24 mouse cellular contexts compared by ENCODE assay signal in genomic region chrX:168920942-168921341, GRCm38 (mm10).
DNase-seq lines count a peak whose midpoint lies in the region; TF ChIP-seq lines count a peak whose summit lies in the region.
"Had no signal": no experiment of that assay in that cellular context is flagged by ENCODE, and none has a peak within 500 bp of the region (broad histone marks: within the 10 kb centered on the region; RNA-seq: fewer than 3 reads in every experiment).

No protein-coding gene starts in this region.

- 67% methylated on average over 2 of the region's 2 CpGs for WGBS in kidney, adult 2 months
- WGBS in lung, adult 2 months, result 62% methylated on average over 2 of the region's 2 CpGs

- no peaks in the 10 kb centered on the region for H3K4me1 ChIP-seq in kidney, adult 2 months (ENCODE audit: control insufficient read depth, insufficient read depth, low read length)
- no peaks in the 10 kb centered on the region for H3K4me1 ChIP-seq in lung, adult 2 months (ENCODE audit: control insufficient read depth, insufficient read depth, low read length)
- H3K4me1 ChIP-seq: forebrain, embryonic 10.5 days; forebrain, embryonic 13.5 days; heart, embryonic 12.5 days; heart, embryonic 15.5 days; hindbrain, embryonic 10.5 days; hindbrain, embryonic 13.5 days had no signal

- DNase-seq in gastrocnemius, adult 2 months, result no peak
- DNase-seq in gastrocnemius, postnatal 36 days, result no peak
- DNase-seq in kidney, adult 2 months, result peak; percentile 4
- DNase-seq in kidney, adult 18-20 months, result no peak
- DNase-seq in layer of hippocampus, adult 2 months (ENCODE audit: low spot score in 2 of 2), result no peak
- no peak for DNase-seq in layer of hippocampus, postnatal 36 days
- DNase-seq in lung, postnatal 10 days, result peak; percentile 9
- no peak for DNase-seq in lung, adult 2 months
- DNase-seq: adrenal gland, postnatal 10 days; adrenal gland, postnatal 36 days; B cell, adult 2 months; cerebellum, adult 18-20 months; cerebellum, adult 9-10 months; cerebellum, postnatal 14 days; gastrocnemius, postnatal 10 days; heart, adult 11 months had no signal

- no peak for TF ChIP-seq POLR2A in kidney, adult 2 months (IDR thresholded peaks at IDR 0.05; ENCODE audit: low read depth, low read length)
- TF ChIP-seq POLR2A in lung, adult 2 months (IDR thresholded peaks at IDR 0.05; ENCODE audit: borderline replicate concordance, extremely low read depth, low read depth, low read length), result no peak

- H3K27ac ChIP-seq in gastrocnemius, adult 2 months, result 0 out of 2 replicates have a peak overlapping the region, but pooled peaks have one; percentile 1
- no peak overlapping the region for H3K27ac ChIP-seq in kidney, adult 2 months (ENCODE audit: insufficient read depth, low read depth, low read length)
- no peak overlapping the region for H3K27ac ChIP-seq in layer of hippocampus, adult 2 months
- H3K27ac ChIP-seq: forebrain, embryonic 10.5 days; forebrain, embryonic 13.5 days; heart, embryonic 15.5 days; hindbrain, embryonic 10.5 days; hindbrain, embryonic 13.5 days had no signal

- no peaks in the 10 kb centered on the region for H3K27me3 ChIP-seq in kidney, adult 2 months (replicated peaks; ENCODE audit: control insufficient read depth, insufficient read depth, low read length)
- H3K27me3 ChIP-seq: CH12.LX; forebrain, embryonic 13.5 days; heart, embryonic 12.5 days; heart, embryonic 15.5 days; hindbrain, embryonic 13.5 days had no signal

- H3K36me3 ChIP-seq in kidney, adult 2 months (ENCODE audit: control insufficient read depth, insufficient read depth, low read length), result no peaks in the 10 kb centered on the region
- H3K36me3 ChIP-seq: forebrain, embryonic 10.5 days; G1E; heart, embryonic 12.5 days; heart, embryonic 15.5 days; hindbrain, embryonic 10.5 days; hindbrain, embryonic 13.5 days had no signal

- no peak overlapping the region for H3K4me3 ChIP-seq in gastrocnemius, adult 2 months
- no peak overlapping the region for H3K4me3 ChIP-seq in kidney, adult 2 months (ENCODE audit: insufficient read depth, low read depth, low read length)
- H3K4me3 ChIP-seq in layer of hippocampus, adult 2 months, result no peak overlapping the region
- H3K4me3 ChIP-seq in lung, adult 2 months (replicated peaks; ENCODE audit: extremely low read depth, low read depth, low read length), result no peak overlapping the region
- H3K4me3 ChIP-seq: forebrain, embryonic 10.5 days; forebrain, embryonic 13.5 days; heart, embryonic 12.5 days; heart, embryonic 15.5 days; hindbrain, embryonic 10.5 days; hindbrain, embryonic 13.5 days had no signal

- peak; percentile 38; the same call in 1 of the 2 replicates for TF ChIP-seq CTCF in gastrocnemius, adult 2 months (IDR thresholded peaks at IDR 0.05)
- TF ChIP-seq CTCF in kidney, adult 2 months (conservative IDR thresholded peaks at IDR 0.05; ENCODE audit: insufficient read depth, insufficient read length, low read depth, low read length), result 0 out of 2 replicates have a peak, but pooled peaks have one; percentile 15
- peak; percentile 37 for TF ChIP-seq CTCF in layer of hippocampus, adult 2 months (conservative IDR thresholded peaks at IDR 0.05)
- TF ChIP-seq CTCF in lung, adult 2 months (IDR thresholded peaks at IDR 0.05; ENCODE audit: insufficient read depth, low read length), result no peak

- intact Hi-C loops in gastrocnemius, adult 2 months (cut with DNase I), result no loop called here
- intact Hi-C loops in gastrocnemius, postnatal 36 days (cut with DNase I), result no loop called here

Comparison
In these comparisons a context has a peak if more than half of its experiments do, and no peak if none do; other contexts are left out.
1. DNase-seq: peak in kidney, adult 2 months (single experiment) and lung, postnatal 10 days (single experiment); none in gastrocnemius, adult 2 months (single experiment), gastrocnemius, postnatal 36 days (0 of 2), kidney, adult 18-20 months (single experiment), layer of hippocampus, adult 2 months (0 of 2), layer of hippocampus, postnatal 36 days (0 of 2) and lung, adult 2 months (single experiment).